Mouse (Mus musculus) olfactory bulb, adult 2 months (tissue): ENCODE data around the gene Cd2bp2. TPM values are rescaled to one million over a fixed set of nuclear protein-coding genes. Genes with fewer than 3 reads are reported as not detected.
A peak's percentile ranks its signal among the peaks of the same experiment; 100 is the strongest.

Experiments used
- H3K27ac ChIP-seq: fragments of 200-500 bp; 2 replicates; pipeline ENCODE4 v1.5.1; 2012; ENCODE audit warnings: low read depth, low read length; ENCODE audit not compliant: insufficient read depth
- H3K4me1 ChIP-seq: fragments of 200-500 bp; 2 replicates; pipeline ENCODE4 v1.6.1; 2012; ENCODE audit warnings: low read length; ENCODE audit not compliant: control insufficient read depth, insufficient read depth
- H3K4me3 ChIP-seq: fragments of 200-500 bp; 2 replicates; pipeline ENCODE4 v1.5.1; 2012; ENCODE audit warnings: mild to moderate bottlenecking, low read depth, low read length, moderate library complexity; ENCODE audit not compliant: insufficient read depth
- CTCF ChIP-seq: fragments of 200-500 bp; IDR thresholded peaks from 2 replicates; pipeline ENCODE4 v1.5.1; 2012; ENCODE audit warnings: low read depth, mild to moderate bottlenecking, low read length, moderate library complexity; ENCODE audit not compliant: insufficient read depth
- POLR2A ChIP-seq: fragments of 200-500 bp; IDR thresholded peaks from 2 replicates; pipeline ENCODE4 v1.6.1; 2012; ENCODE audit warnings: mild to moderate bottlenecking, low read depth, low read length, moderate library complexity; ENCODE audit not compliant: insufficient read depth
- WGBS: fragments of 180-500 bp; shearing (Covaris S2); methylation state at CpG from one replicate; pipeline ENCODE4 v1.1.7; 2018; 5-methylcytosine and 5-hydroxymethylcytosine counted together
- polyA plus RNA-seq: library from polyadenylated mRNA; stranded (reverse); fragments of >200 nt; gene quantifications from 2 replicates; pipeline ENCODE4 v1.2.4, GENCODE M21; 2012; ENCODE audit warnings: low replicate concordance; ENCODE audit not compliant: missing spikeins, insufficient read depth, insufficient read length

The Cd2bp2 gene
- polyA plus RNA-seq, 1 experiment = not detected

- TF ChIP-seq POLR2A (no peak), CTCF (0 out of 2 replicates have a peak, but pooled peaks have one; percentile 21)
- WGBS = under 1% methylated on average over 52 of the region's 53 CpGs
- Histone ChIP-seq H3K27ac (0 out of 2 replicates have a peak overlapping the region, but pooled peaks have one; percentile 1), H3K4me3 (peak overlapping the region; percentile 60), H3K4me1 (peaks cover 11% of the 10 kb centered on the region)
These were observed 11.8 kb upstream of the Cd2bp2 start for GRCm38 (mm10) chr7:127207374-127208294.

DNA sequence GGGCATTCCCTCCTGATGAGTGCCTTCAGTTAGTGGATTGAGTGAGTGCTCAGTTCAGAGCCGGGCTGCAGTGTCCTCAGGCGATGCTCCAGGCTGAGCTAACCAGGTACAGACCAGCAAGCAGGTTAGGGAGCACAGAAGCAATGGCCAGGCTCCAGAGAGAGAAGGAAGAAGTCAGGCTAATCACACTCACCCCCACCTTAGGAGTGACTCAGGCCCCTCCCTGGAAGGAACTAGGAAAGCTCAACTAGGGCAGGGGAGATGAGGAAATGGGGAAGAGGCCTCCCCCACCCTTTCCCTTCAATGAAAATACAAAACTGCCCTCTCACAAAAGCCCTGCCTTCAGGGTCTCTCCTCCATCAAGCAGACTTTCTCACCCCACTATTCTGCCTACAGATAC is 10.8 kb upstream of the Cd2bp2 start:
- Histone ChIP-seq H3K4me3 (peak overlapping the region; percentile 60), H3K27ac (no peak overlapping the region), H3K4me1 (peaks cover 11% of the 10 kb centered on the region)
- whole genome bisulfite sequencing = 40% methylated on average over 2 of the region's 2 CpGs
- no peak for TF ChIP-seq POLR2A
- TF ChIP-seq CTCF = no peak

GRCm38 (mm10) chr7:127196484-127196883 is 634 bp upstream of the Cd2bp2 start:
- 0 out of 2 replicates have a peak overlapping the region, but pooled peaks have one; percentile 49 for H3K27ac ChIP-seq
- no peak for TF ChIP-seq CTCF
- TF ChIP-seq POLR2A = no peak
- peaks cover 15% of the 10 kb centered on the region for H3K4me1 ChIP-seq
- H3K4me3 ChIP-seq = peak overlapping the region; percentile 54
- 44% methylated on average over 11 of the region's 11 CpGs for WGBS

GRCm38 (mm10) chr7:127194633-127195029 is 1.2 kb downstream of the Cd2bp2 start:
- no peak overlapping the region for H3K27ac ChIP-seq
- H3K4me3 ChIP-seq = peak overlapping the region; percentile 95
- peaks cover 15% of the 10 kb centered on the region for H3K4me1 ChIP-seq
- WGBS = 75% methylated on average over 7 of the region's 7 CpGs
- TF ChIP-seq POLR2A = no peak
- no peak for TF ChIP-seq CTCF

DNA sequence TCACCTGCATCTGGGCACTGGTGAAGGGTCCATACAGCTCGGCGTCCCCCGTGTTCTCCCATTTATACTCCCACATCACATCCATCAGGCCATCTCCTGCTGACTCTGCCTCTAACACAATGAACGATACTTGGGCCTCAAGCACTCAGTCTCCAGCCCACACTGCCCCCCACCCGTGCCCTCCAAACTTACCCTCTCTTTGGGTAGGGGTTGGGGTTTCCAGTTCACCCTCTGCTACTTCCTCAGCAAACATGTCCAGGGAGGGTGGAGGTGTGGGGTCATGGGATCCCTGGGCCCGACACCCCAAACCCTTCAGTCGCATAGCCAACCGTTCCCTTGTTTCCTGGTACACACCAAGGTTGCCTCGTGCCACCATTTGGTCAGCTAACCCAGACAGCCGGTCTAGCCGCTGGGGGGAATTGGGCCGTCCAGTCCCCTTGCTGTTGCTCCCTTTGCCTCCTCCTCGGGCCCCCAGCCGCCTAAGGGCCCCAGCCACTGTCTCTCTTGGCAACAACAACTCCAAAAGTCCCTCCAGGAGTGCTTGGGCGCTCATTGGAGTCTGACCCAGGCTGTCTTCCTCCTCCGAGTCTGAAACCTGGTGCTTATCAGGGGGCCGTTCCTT is 1.7 kb downstream of the Cd2bp2 start:
- TF ChIP-seq CTCF (no peak), POLR2A (no peak)
- Histone ChIP-seq H3K4me3 (no peak overlapping the region), H3K4me1 (peaks cover 15% of the 10 kb centered on the region), H3K27ac (no peak overlapping the region)
- 89% methylated on average over 17 of the region's 17 CpGs for WGBS

DNA sequence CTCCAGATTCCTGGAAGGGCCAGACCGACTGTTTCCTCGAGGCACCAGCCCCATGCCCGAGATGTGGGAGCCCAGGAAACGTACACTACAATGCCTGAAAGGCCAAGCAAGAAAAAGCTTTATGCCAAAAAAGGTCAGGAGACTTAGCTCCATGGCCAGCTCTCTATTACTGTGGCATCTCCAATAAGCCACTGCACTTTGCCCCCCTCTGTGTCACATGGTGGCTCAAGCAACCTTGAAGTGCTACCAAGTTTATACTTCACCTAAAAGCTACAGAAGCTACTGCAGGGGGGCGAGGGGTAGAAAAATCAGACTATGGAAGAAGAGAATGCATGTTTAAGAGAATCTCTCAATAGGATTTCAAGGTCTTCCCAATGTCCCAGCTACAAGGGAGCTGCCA is 2.9 kb downstream of the Cd2bp2 start:
- TF ChIP-seq POLR2A (no peak), CTCF (no peak)

DNA sequence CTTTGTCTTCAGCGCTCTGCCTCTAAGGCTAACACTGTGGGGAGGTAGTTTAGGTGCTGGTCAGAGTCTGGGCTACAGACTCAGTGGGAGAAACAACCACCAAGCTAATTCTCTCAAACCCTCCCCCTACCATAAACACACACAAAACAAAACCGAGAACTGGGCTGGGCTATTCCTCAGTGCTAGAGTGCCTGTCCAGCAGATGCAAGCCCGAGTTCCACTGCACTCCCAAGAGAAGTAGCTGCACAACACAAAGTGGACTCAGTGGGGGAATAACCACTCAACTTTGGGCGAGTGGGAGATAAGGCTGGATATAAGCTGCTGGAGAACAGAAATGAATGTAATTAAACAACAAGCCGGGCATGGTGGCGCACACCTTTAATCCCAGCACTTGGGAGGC is 5.2 kb downstream of the Cd2bp2 start:
- no peak for TF ChIP-seq POLR2A
- peaks cover 12% of the 10 kb centered on the region for H3K4me1 ChIP-seq
- no peak overlapping the region for H3K27ac ChIP-seq
- H3K4me3 ChIP-seq = no peak overlapping the region
- 81% methylated on average over 6 of the region's 6 CpGs for WGBS

More for the DNA sequence above, 2.9 kb downstream of the Cd2bp2 start:
- Histone ChIP-seq H3K4me1 (peaks cover 15% of the 10 kb centered on the region), H3K27ac (no peak overlapping the region), H3K4me3 (no peak overlapping the region)
- 86% methylated on average over 5 of the region's 5 CpGs for WGBS

GRCm38 (mm10) chr7:127188305-127189276 is 7.3 kb downstream of the Cd2bp2 start:
- Histone ChIP-seq H3K4me1 (no peaks in the 10 kb centered on the region), H3K27ac (no peak overlapping the region), H3K4me3 (no peak overlapping the region)
- TF ChIP-seq POLR2A = no peak
- WGBS = 84% methylated on average over 17 of the region's 17 CpGs
